In the genomic region with DNA sequence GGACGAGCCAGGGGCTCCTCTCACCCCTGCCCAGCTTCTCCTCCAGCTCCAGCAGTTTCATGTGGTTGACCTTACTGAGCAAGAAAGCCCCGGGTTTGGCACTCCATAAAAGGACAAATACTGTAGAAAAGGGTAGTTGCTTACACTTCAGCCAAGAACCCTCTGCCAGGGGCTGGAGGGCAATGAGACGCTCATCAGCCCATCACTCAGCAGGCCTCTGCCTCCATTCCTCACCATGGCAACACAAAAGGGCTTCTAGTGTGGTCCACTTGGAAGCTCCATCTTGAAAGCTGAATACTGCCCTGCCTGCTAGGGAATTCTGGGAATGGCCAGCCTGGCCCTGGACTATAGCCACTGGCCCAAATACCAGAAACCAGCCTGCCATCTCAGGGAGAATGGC, we compare ENCODE assay signal across 9 mouse cellular contexts. TPM values are rescaled to one million over a fixed set of nuclear protein-coding genes. Genes with fewer than 3 reads are reported as not detected.
DNase-seq lines count a peak whose midpoint lies in the region; ATAC-seq lines count a peak whose summit lies in the region.
"Had no signal": no experiment of that assay in that cellular context is flagged by ENCODE, and none has a peak within 500 bp of the region (broad histone marks: within the 10 kb centered on the region; RNA-seq: fewer than 3 reads in every experiment).

No protein-coding gene starts in this region.

- no peaks in the 10 kb centered on the region for H3K27me3 ChIP-seq in heart, embryonic 16.5 days (ENCODE audit: control insufficient read depth, insufficient read depth, low read length)
- H3K27me3 ChIP-seq in heart, embryonic 12.5 days (replicated peaks) = no peaks in the 10 kb centered on the region
- no peaks in the 10 kb centered on the region for H3K27me3 ChIP-seq in hindbrain, embryonic 16.5 days (replicated peaks; ENCODE audit: control insufficient read depth, insufficient read depth, low read length)
- no peaks in the 10 kb centered on the region for H3K27me3 ChIP-seq in midbrain, embryonic 16.5 days (ENCODE audit: control insufficient read depth, insufficient read depth, low read depth, low read length)

- no peaks in the 10 kb centered on the region for H3K9me3 ChIP-seq in heart, embryonic 16.5 days (replicated peaks; ENCODE audit: control insufficient read depth, low read length)
- H3K9me3 ChIP-seq in heart, embryonic 12.5 days (replicated peaks) = no peaks in the 10 kb centered on the region
- H3K9me3 ChIP-seq in hindbrain, embryonic 16.5 days (ENCODE audit: control insufficient read depth, low read length) = no peaks in the 10 kb centered on the region
- no peaks in the 10 kb centered on the region for H3K9me3 ChIP-seq in midbrain, embryonic 16.5 days (replicated peaks; ENCODE audit: control insufficient read depth, low read length, poor library complexity, severe bottlenecking)

- H3K27ac ChIP-seq in heart, embryonic 16.5 days (ENCODE audit: low read length) = 0 out of 2 replicates have a peak overlapping the region, but pooled peaks have one; percentile 5
- no peak overlapping the region for H3K27ac ChIP-seq in heart, embryonic 12.5 days (ENCODE audit: poor library complexity, severe bottlenecking)
- peak overlapping the region; percentile 57; the same call in 1 of the 2 replicates for H3K27ac ChIP-seq in hindbrain, embryonic 16.5 days (ENCODE audit: low read depth, low read length)
- peak overlapping the region; percentile 41 for H3K27ac ChIP-seq in midbrain, embryonic 16.5 days (ENCODE audit: low read length)

- H3K9ac ChIP-seq in heart, embryonic 16.5 days (ENCODE audit: low read length) = no peak overlapping the region
- H3K9ac ChIP-seq in heart, embryonic 12.5 days = no peak overlapping the region
- H3K9ac ChIP-seq in hindbrain, embryonic 16.5 days (ENCODE audit: low read depth, low read length) = no peak overlapping the region
- H3K9ac ChIP-seq in midbrain, embryonic 16.5 days (ENCODE audit: low read depth, low read length) = no peak overlapping the region

- 45% methylated on average over 3 of the region's 3 CpGs for WGBS in heart, embryonic 16.5 days
- 43% methylated on average over 3 of the region's 3 CpGs for WGBS in heart, embryonic 12.5 days
- WGBS in hindbrain, embryonic 16.5 days = 20% methylated on average over 3 of the region's 3 CpGs
- WGBS in midbrain, embryonic 16.5 days = 19% methylated on average over 3 of the region's 3 CpGs

- DNase-seq in cerebellum, postnatal 14 days = peak; percentile 32 to 42
- DNase-seq in c-Kit-positive CD71-positive TER-119-positive erythroid progenitor cells, embryonic 14.5 days (ENCODE audit: low spot score) = no peak
- DNase-seq in heart, postnatal 4 days = no peak
- no peak for DNase-seq in ovary, postnatal 14 days (ENCODE audit: low spot score)
- DNase-seq: kidney, postnatal 25 days had no signal

- no peak overlapping the region for H3K4me2 ChIP-seq in heart, embryonic 16.5 days (ENCODE audit: low read depth, low read length)
- H3K4me2 ChIP-seq in heart, embryonic 12.5 days = no peak overlapping the region
- no peak overlapping the region for H3K4me2 ChIP-seq in hindbrain, embryonic 16.5 days (ENCODE audit: low read length)
- no peak overlapping the region for H3K4me2 ChIP-seq in midbrain, embryonic 16.5 days (ENCODE audit: low read length)

- ATAC-seq in heart, embryonic 16.5 days (replicated peaks; ENCODE audit: extremely low read depth, insufficient read depth, low FRiP score) = no peak
- ATAC-seq in heart, embryonic 12.5 days (ENCODE audit: insufficient number of reproducible peaks, low FRiP score) = no peak
- peak; percentile 90 for ATAC-seq in hindbrain, embryonic 16.5 days
- ATAC-seq in midbrain, embryonic 16.5 days = peak; percentile 81

- no peaks in the 10 kb centered on the region for H3K36me3 ChIP-seq in heart, embryonic 16.5 days (ENCODE audit: control insufficient read depth, insufficient read depth)
- H3K36me3 ChIP-seq in heart, embryonic 12.5 days = no peaks in the 10 kb centered on the region
- H3K36me3 ChIP-seq in hindbrain, embryonic 16.5 days (ENCODE audit: control insufficient read depth, insufficient read depth, low read length) = no peaks in the 10 kb centered on the region
- H3K36me3 ChIP-seq in midbrain, embryonic 16.5 days (ENCODE audit: control insufficient read depth, insufficient read depth, low read length) = no peaks in the 10 kb centered on the region

- H3K4me3 ChIP-seq in heart, embryonic 16.5 days (ENCODE audit: low read length) = no peak overlapping the region
- H3K4me3 ChIP-seq in heart, embryonic 12.5 days = no peak overlapping the region
- H3K4me3 ChIP-seq in hindbrain, embryonic 16.5 days (ENCODE audit: low read length) = no peak overlapping the region
- H3K4me3 ChIP-seq in midbrain, embryonic 16.5 days (ENCODE audit: low read depth, low read length) = no peak overlapping the region

- peaks cover 15% of the 10 kb centered on the region for H3K4me1 ChIP-seq in heart, embryonic 16.5 days (ENCODE audit: control insufficient read depth, insufficient read depth, low read length)
- peaks cover 18% of the 10 kb centered on the region for H3K4me1 ChIP-seq in heart, embryonic 12.5 days (replicated peaks)
- peaks cover 22% of the 10 kb centered on the region for H3K4me1 ChIP-seq in hindbrain, embryonic 16.5 days (ENCODE audit: control insufficient read depth, insufficient read depth, low read depth, low read length)
- H3K4me1 ChIP-seq in midbrain, embryonic 16.5 days (ENCODE audit: control insufficient read depth, insufficient read depth, low read length) = peaks cover 24% of the 10 kb centered on the region

RNA-seq across cellular contexts. Expression of a gene that starts 49.3 kb away (rescaled TPM):
- 6.0 and 6.6 TPM in 2 replicates for polyA plus RNA-seq in heart, embryonic 16.5 days (2015; fragmentation: Nextera tagmentation; extraction: Ambion mirVana)
- 2.1 and 2.2 TPM in 2 replicates for polyA plus RNA-seq in heart, embryonic 12.5 days (2016; fragmentation: Nextera tagmentation; extraction: Ambion mirVana)
- 34.0 and 35.9 TPM in 2 replicates for polyA plus RNA-seq in hindbrain, embryonic 16.5 days (2015; fragmentation: Nextera tagmentation; extraction: Ambion mirVana)
- 41.8 and 43.3 TPM in 2 replicates for polyA plus RNA-seq in midbrain, embryonic 16.5 days (2015; fragmentation: Nextera tagmentation; extraction: Ambion mirVana)
- total RNA-seq in heart, postnatal 4 days (2021) = 10 to 100 TPM; 15.7 to 17.8 TPM

Comparison
In these comparisons a context has a peak if more than half of its experiments do, and no peak if none do; other contexts are left out.
1. ATAC-seq: peak in hindbrain, embryonic 16.5 days (single experiment) and midbrain, embryonic 16.5 days (single experiment); none in heart, embryonic 16.5 days (single experiment) and heart, embryonic 12.5 days (single experiment).
2. DNase-seq: peak in cerebellum, postnatal 14 days (2 of 2); none in c-Kit-positive CD71-positive TER-119-positive erythroid progenitor cells, embryonic 14.5 days (single experiment), heart, postnatal 4 days (single experiment) and ovary, postnatal 14 days (single experiment).